Comparison of ENCODE assay signal across 20 mouse cellular contexts in the genomic region with DNA sequence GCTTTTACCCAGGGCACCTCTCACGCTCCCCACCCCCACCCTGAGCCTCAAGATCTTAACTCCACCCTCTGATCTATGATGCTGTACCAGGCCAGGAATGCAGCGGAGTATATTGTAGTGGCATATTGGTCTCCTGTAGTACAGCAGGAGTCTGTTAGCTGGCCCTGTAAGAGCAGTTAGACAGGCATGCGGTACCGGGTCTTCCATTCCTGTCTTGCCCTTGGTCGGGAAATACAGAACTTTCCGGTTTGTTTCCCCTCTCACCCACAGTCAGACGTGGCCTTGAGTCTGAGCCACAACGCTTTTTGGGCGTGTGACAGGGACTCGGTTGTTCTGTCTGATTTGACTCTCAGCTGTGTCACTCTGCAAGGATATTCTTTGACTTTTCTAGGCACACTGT. TPM values are rescaled to one million over a fixed set of nuclear protein-coding genes. Genes with fewer than 3 reads are reported as not detected.
"Had no signal": no experiment of that assay in that cellular context is flagged by ENCODE, and none has a peak within 500 bp of the region (broad histone marks: within the 10 kb centered on the region; RNA-seq: fewer than 3 reads in every experiment).

No protein-coding gene starts in this region.

- H3K36me3 ChIP-seq: heart, embryonic 13.5 days; heart, embryonic 15.5 days; hindbrain, embryonic 13.5 days; hindbrain, embryonic 15.5 days; kidney, embryonic 15.5 days; limb, embryonic 13.5 days; limb, embryonic 15.5 days had no signal

- H3K27ac ChIP-seq: gastrocnemius, adult 2 months; heart, adult 2 months; heart, embryonic 13.5 days; heart, embryonic 15.5 days; hindbrain, embryonic 13.5 days; hindbrain, embryonic 15.5 days; hindbrain, postnatal 0 days; kidney, embryonic 15.5 days; kidney, postnatal 0 days; limb, embryonic 13.5 days had no signal

- H3K4me3 ChIP-seq: gastrocnemius, adult 2 months; heart, adult 2 months; hindbrain, embryonic 13.5 days; hindbrain, embryonic 15.5 days; kidney, embryonic 15.5 days; limb, embryonic 13.5 days; limb, embryonic 15.5 days had no signal

- DNase-seq: layer of hippocampus, adult 9-11 months had no signal

RNA-seq across cellular contexts. Expression of a gene that starts 17.3 kb away (rescaled TPM):
- total RNA-seq: hematopoietic stem cell, adult 5-6 weeks had no signal
- polyA plus RNA-seq: forebrain, embryonic 16.5 days; heart, embryonic 11.5 days; heart, embryonic 13.5 days; heart, embryonic 15.5 days; heart, postnatal 0 days; hindbrain, embryonic 11.5 days; hindbrain, embryonic 15.5 days; hindbrain, postnatal 0 days; intestine, embryonic 16.5 days; kidney, embryonic 15.5 days; kidney, postnatal 0 days; large intestine, adult 2 months; limb, embryonic 11.5 days; limb, embryonic 13.5 days; limb, embryonic 15.5 days had no signal
